ENCODE assay signal across 8 mouse cellular contexts in genomic region chr2:30134378-30134711, GRCm38 (mm10). TPM values are rescaled to one million over a fixed set of nuclear protein-coding genes. Genes with fewer than 3 reads are reported as not detected.
DNase-seq lines count a peak whose midpoint lies in the region; ATAC-seq lines count a peak whose summit lies in the region.

No protein-coding gene starts in this region.

- peak; percentile 47 for DNase-seq in kidney, adult 18-20 months
- DNase-seq in kidney, adult 11 months, result no peak
- no peak for DNase-seq in intestine, embryonic 14.5 days (ENCODE audit: low spot score)
- DNase-seq in right cerebral cortex, postnatal 36 days (ENCODE audit: low spot score in 2 of 2), result no peak
- no peak for DNase-seq in right cerebral cortex, postnatal 25 days
- DNase-seq in spleen, adult 18-20 months, result no peak

- H3K4me2 ChIP-seq in intestine, embryonic 14.5 days (ENCODE audit: low read length), result peak overlapping the region; percentile 95
- peak overlapping the region; percentile 94 for H3K4me2 ChIP-seq in midbrain, embryonic 13.5 days (replicated peaks)

- H3K4me1 ChIP-seq in brown adipose tissue, adult 24 weeks (ENCODE audit: control insufficient read depth, insufficient read depth, insufficient read length, low read length), result peaks cover 12% of the 10 kb centered on the region
- H3K4me1 ChIP-seq in intestine, embryonic 14.5 days (replicated peaks; ENCODE audit: control insufficient read depth, insufficient read depth, low read length), result peaks cover 17% of the 10 kb centered on the region
- peaks cover 28% of the 10 kb centered on the region for H3K4me1 ChIP-seq in midbrain, embryonic 13.5 days (replicated peaks)

- H3K27ac ChIP-seq in brown adipose tissue, adult 24 weeks (replicated peaks; ENCODE audit: low read depth, low read length), result peak overlapping the region; percentile 60
- H3K27ac ChIP-seq in intestine, embryonic 14.5 days (ENCODE audit: low read depth), result peak overlapping the region; percentile 81; the same call in 1 of the 2 replicates
- H3K27ac ChIP-seq in midbrain, embryonic 13.5 days, result peak overlapping the region; percentile 82

- H3K9ac ChIP-seq in intestine, embryonic 14.5 days (ENCODE audit: low read length), result peak overlapping the region; percentile 74
- H3K9ac ChIP-seq in midbrain, embryonic 13.5 days (replicated peaks), result peak overlapping the region; percentile 86

- no peaks in the 10 kb centered on the region for H3K27me3 ChIP-seq in intestine, embryonic 14.5 days (replicated peaks; ENCODE audit: control insufficient read depth, insufficient read depth, low read length)
- H3K27me3 ChIP-seq in midbrain, embryonic 13.5 days, result no peaks in the 10 kb centered on the region

- WGBS in intestine, embryonic 14.5 days, result 28% methylated on average over 6 of the region's 6 CpGs
- 30% methylated on average over 6 of the region's 6 CpGs for WGBS in midbrain, embryonic 13.5 days

- ATAC-seq in intestine, embryonic 14.5 days (replicated peaks; ENCODE audit: low FRiP score, low TSS enrichment, low read depth), result no peak
- ATAC-seq in midbrain, embryonic 13.5 days, result no peak; the same call in 1 of the 2 replicates

- no peaks in the 10 kb centered on the region for H3K9me3 ChIP-seq in intestine, embryonic 14.5 days (ENCODE audit: control insufficient read depth, low read length)
- H3K9me3 ChIP-seq in midbrain, embryonic 13.5 days, result no peaks in the 10 kb centered on the region

- peaks cover 30% of the 10 kb centered on the region for H3K36me3 ChIP-seq in intestine, embryonic 14.5 days (ENCODE audit: control insufficient read depth, insufficient read depth, low read length)
- H3K36me3 ChIP-seq in midbrain, embryonic 13.5 days, result peaks cover 31% of the 10 kb centered on the region

- H3K4me3 ChIP-seq in brown adipose tissue, adult 24 weeks (ENCODE audit: insufficient read depth, low read depth, low read length), result peak overlapping the region; percentile 83
- peak overlapping the region; percentile 92 for H3K4me3 ChIP-seq in intestine, embryonic 14.5 days (ENCODE audit: low read depth, low read length)
- H3K4me3 ChIP-seq in midbrain, embryonic 13.5 days (replicated peaks), result peak overlapping the region; percentile 87

RNA-seq across cellular contexts. Expression of gene Tbc1d13, which starts 0.8 kb away (rescaled TPM):
- polyA plus RNA-seq in brown adipose tissue, adult 24 weeks (2012; ENCODE audit: insufficient read depth, insufficient read length, missing spikeins), result 28.8 and 38.6 TPM in 2 replicates
- polyA plus RNA-seq in intestine, embryonic 14.5 days (2014; fragmentation: Nextera tagmentation; extraction: Ambion mirVana), result 8.9 and 10.5 TPM in 2 replicates
- polyA plus RNA-seq in midbrain, embryonic 13.5 days (2015; fragmentation: Nextera tagmentation; extraction: Ambion mirVana), result 12.5 and 13.2 TPM in 2 replicates

RNA-seq across cellular contexts. Expression of gene Zer1, which starts 10.0 kb away (rescaled TPM):
- polyA plus RNA-seq in brown adipose tissue, adult 24 weeks (2012; ENCODE audit: insufficient read depth, insufficient read length, missing spikeins), result 19.2 and 23.8 TPM in 2 replicates
- 9.1 and 9.5 TPM in 2 replicates for polyA plus RNA-seq in intestine, embryonic 14.5 days (2014; fragmentation: Nextera tagmentation; extraction: Ambion mirVana)
- polyA plus RNA-seq in midbrain, embryonic 13.5 days (2015; fragmentation: Nextera tagmentation; extraction: Ambion mirVana), result 14.4 and 15.1 TPM in 2 replicates

RNA-seq across cellular contexts. Expression of gene Endog, which starts 36.9 kb away (rescaled TPM):
- polyA plus RNA-seq in brown adipose tissue, adult 24 weeks (2012; ENCODE audit: insufficient read depth, insufficient read length, missing spikeins), result 64.4 and 85.8 TPM in 2 replicates
- polyA plus RNA-seq in intestine, embryonic 14.5 days (2014; fragmentation: Nextera tagmentation; extraction: Ambion mirVana), result 30.7 and 38.7 TPM in 2 replicates
- polyA plus RNA-seq in midbrain, embryonic 13.5 days (2015; fragmentation: Nextera tagmentation; extraction: Ambion mirVana), result 12.1 and 13.8 TPM in 2 replicates

RNA-seq across cellular contexts. Expression of gene Zdhhc12, which starts 40.9 kb away (rescaled TPM):
- 3.8 and 5.7 TPM in 2 replicates for polyA plus RNA-seq in brown adipose tissue, adult 24 weeks (2012; ENCODE audit: insufficient read depth, insufficient read length, missing spikeins)
- polyA plus RNA-seq in intestine, embryonic 14.5 days (2014; fragmentation: Nextera tagmentation; extraction: Ambion mirVana), result 60.2 and 60.3 TPM in 2 replicates
- polyA plus RNA-seq in midbrain, embryonic 13.5 days (2015; fragmentation: Nextera tagmentation; extraction: Ambion mirVana), result 18.9 and 19.0 TPM in 2 replicates

RNA-seq across cellular contexts. Expression of gene Spout1, which starts 43.9 kb away (rescaled TPM):
- polyA plus RNA-seq in brown adipose tissue, adult 24 weeks (2012; ENCODE audit: insufficient read depth, insufficient read length, missing spikeins), result 11.0 and 12.7 TPM in 2 replicates
- 71.1 and 74.1 TPM in 2 replicates for polyA plus RNA-seq in intestine, embryonic 14.5 days (2014; fragmentation: Nextera tagmentation; extraction: Ambion mirVana)
- polyA plus RNA-seq in midbrain, embryonic 13.5 days (2015; fragmentation: Nextera tagmentation; extraction: Ambion mirVana), result 59.9 and 60.0 TPM in 2 replicates
